Mouse (Mus musculus) effector memory CD4-positive, alpha-beta T cell, adult 5 months (primary cell): ENCODE results near the gene AU015836. TPM values are rescaled to one million over a fixed set of nuclear protein-coding genes. Genes with fewer than 3 reads are reported as not detected.

ENCODE experiments used
- polyA plus RNA-seq: library from polyadenylated mRNA; unstranded; fragments of 100-300 nt; shearing (Covaris generic); gene quantifications from one replicate; pipeline ENCODE4 v1.2.1, GENCODE M21; 2017

AU015836 gene
- not detected for polyA plus RNA-seq

DNA sequence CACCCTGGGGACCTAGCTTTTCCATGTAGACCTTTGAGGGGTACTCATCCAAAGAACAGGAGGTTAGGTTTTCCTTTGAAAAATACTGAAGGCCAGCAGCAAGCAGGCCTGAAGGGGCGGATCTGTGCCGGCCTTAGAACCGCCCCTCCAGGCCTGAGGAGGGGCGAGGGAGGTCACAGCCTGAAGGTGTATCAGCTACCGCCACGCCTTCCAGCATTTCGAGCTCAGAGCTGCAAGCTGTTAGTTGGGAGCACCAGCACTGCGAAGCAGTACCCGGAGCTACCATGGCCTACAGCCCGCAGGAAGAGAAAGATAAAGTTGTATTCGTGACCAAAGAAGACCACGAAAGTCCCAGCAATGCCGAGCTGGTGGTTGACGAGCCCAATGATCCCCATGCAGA, at the start of gene AU015836:
AU015836 (plus strand) TSS at position 216 of the 400 bp plus-strand sequence.

Other genes starting within 250 kb of the AU015836 start
- 29.8 TPM for gene Pdk3, start 136.5 kb upstream of the AU015836 start, polyA plus RNA-seq
- gene Zfx, start 155.0 kb downstream of the AU015836 start, polyA plus RNA-seq = 44.9 TPM
- gene Eif2s3x, start 244.2 kb downstream of the AU015836 start, polyA plus RNA-seq = 44.3 TPM